ENCODE assay signal across 26 mouse cellular contexts in the genomic region with DNA sequence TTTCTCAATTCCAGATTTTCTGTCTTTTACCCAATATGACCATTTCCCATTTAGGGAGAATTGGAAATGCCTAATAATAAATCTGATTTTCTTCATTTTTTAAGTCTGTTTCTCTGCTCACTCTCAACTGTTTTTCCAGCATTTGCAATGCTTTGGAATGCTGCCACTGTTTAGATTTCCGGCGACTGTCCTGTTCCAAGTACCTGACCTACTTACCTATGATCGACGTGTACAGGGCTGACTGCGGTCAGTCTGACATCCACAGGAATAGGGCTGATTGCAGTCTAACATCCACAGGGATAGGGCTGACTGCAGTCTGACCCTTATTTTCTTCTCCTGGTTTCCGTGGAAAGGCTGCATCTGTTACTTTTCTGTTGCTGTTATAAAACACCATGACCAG. TPM values are rescaled to one million over a fixed set of nuclear protein-coding genes. Genes with fewer than 3 reads are reported as not detected.
DNase-seq lines count a peak whose midpoint lies in the region; ATAC-seq and TF ChIP-seq lines count a peak whose summit lies in the region.
"Had no signal": no experiment of that assay in that cellular context is flagged by ENCODE, and none has a peak within 500 bp of the region (broad histone marks: within the 10 kb centered on the region; RNA-seq: fewer than 3 reads in every experiment).

No protein-coding gene starts in this region.

- no peak overlapping the region for H3K9ac ChIP-seq in liver, adult 2 months (ENCODE audit: low read depth, low read length)
- no peak overlapping the region for H3K9ac ChIP-seq in forebrain, embryonic 14.5 days (ENCODE audit: low read length)
- H3K9ac ChIP-seq: embryonic facial prominence, embryonic 12.5 days; heart, embryonic 13.5 days; hindbrain, embryonic 15.5 days; limb, embryonic 13.5 days; liver, embryonic 15.5 days; midbrain, embryonic 13.5 days had no signal

- no peak for TF ChIP-seq POLR2A in liver, adult 2 months (IDR thresholded peaks at IDR 0.05; ENCODE audit: extremely low read depth, insufficient read depth, low read length)

- H3K36me3 ChIP-seq in liver, adult 2 months (ENCODE audit: control insufficient read depth, insufficient read depth, low read length) = no peaks in the 10 kb centered on the region
- no peaks in the 10 kb centered on the region for H3K36me3 ChIP-seq in forebrain, embryonic 14.5 days (ENCODE audit: control insufficient read depth, insufficient read depth, low read length)
- H3K36me3 ChIP-seq: embryonic facial prominence, embryonic 12.5 days; heart, embryonic 13.5 days; hindbrain, embryonic 15.5 days; limb, embryonic 13.5 days; liver, embryonic 15.5 days; midbrain, embryonic 13.5 days had no signal

- H3K4me2 ChIP-seq in forebrain, embryonic 14.5 days (ENCODE audit: low read length) = no peak overlapping the region
- H3K4me2 ChIP-seq: embryonic facial prominence, embryonic 12.5 days; heart, embryonic 13.5 days; hindbrain, embryonic 15.5 days; limb, embryonic 13.5 days; liver, embryonic 15.5 days; midbrain, embryonic 13.5 days had no signal

- no peaks in the 10 kb centered on the region for H3K27me3 ChIP-seq in liver, adult 2 months (ENCODE audit: control insufficient read depth, insufficient read depth, low read length)
- H3K27me3 ChIP-seq in forebrain, embryonic 14.5 days (replicated peaks; ENCODE audit: control insufficient read depth, insufficient read depth, low read length) = no peaks in the 10 kb centered on the region
- H3K27me3 ChIP-seq: embryonic facial prominence, embryonic 12.5 days; heart, embryonic 13.5 days; hindbrain, embryonic 15.5 days; limb, embryonic 13.5 days; liver, embryonic 15.5 days; midbrain, embryonic 13.5 days had no signal

- H3K79me2 ChIP-seq in liver, adult 2 months (ENCODE audit: control insufficient read depth, insufficient read depth, low read length) = no peaks in the 10 kb centered on the region

- no peaks in the 10 kb centered on the region for H3K9me3 ChIP-seq in forebrain, embryonic 14.5 days (replicated peaks; ENCODE audit: control insufficient read depth, low read length)
- H3K9me3 ChIP-seq: embryonic facial prominence, embryonic 12.5 days; heart, embryonic 13.5 days; hindbrain, embryonic 15.5 days; limb, embryonic 13.5 days; liver, embryonic 15.5 days; midbrain, embryonic 13.5 days had no signal

- ATAC-seq in forebrain, embryonic 14.5 days = no peak
- ATAC-seq: CD4-positive, CD25-positive, alpha-beta regulatory T cell, adult 4 months; forebrain, embryonic 16.5 days; inflammation-experienced regulatory T-cells, adult 6 months; midbrain, embryonic 13.5 days had no signal

- TF ChIP-seq CTCF in liver, adult 2 months (IDR thresholded peaks at IDR 0.05; ENCODE audit: low read depth, low read length) = no peak

- H3K27ac ChIP-seq in liver, adult 2 months (replicated peaks; ENCODE audit: insufficient read depth, low read depth, low read length) = peak overlapping the region; percentile 66
- H3K27ac ChIP-seq in forebrain, embryonic 14.5 days (ENCODE audit: low read depth, low read length) = no peak overlapping the region
- H3K27ac ChIP-seq: embryonic facial prominence, embryonic 12.5 days; gastrocnemius, adult 2 months; heart, adult 2 months; heart, embryonic 13.5 days; hindbrain, embryonic 15.5 days; layer of hippocampus, adult 2 months; limb, embryonic 13.5 days; liver, embryonic 15.5 days; midbrain, embryonic 13.5 days had no signal

- H3K4me1 ChIP-seq in liver, adult 2 months (ENCODE audit: control insufficient read depth, insufficient read depth, low read length) = peaks cover 8% of the 10 kb centered on the region; the same call in 1 of the 2 replicates
- no peaks in the 10 kb centered on the region for H3K4me1 ChIP-seq in forebrain, embryonic 14.5 days (ENCODE audit: control insufficient read depth, insufficient read depth, low read length)
- H3K4me1 ChIP-seq: embryonic facial prominence, embryonic 12.5 days; heart, embryonic 13.5 days; hindbrain, embryonic 15.5 days; limb, embryonic 13.5 days; midbrain, embryonic 13.5 days had no signal

- H3K4me3 ChIP-seq in liver, adult 2 months (ENCODE audit: insufficient read depth, low read depth, low read length) = no peak overlapping the region
- H3K4me3 ChIP-seq in forebrain, embryonic 14.5 days (ENCODE audit: low read depth, low read length) = no peak overlapping the region
- H3K4me3 ChIP-seq: embryonic facial prominence, embryonic 12.5 days; gastrocnemius, adult 2 months; heart, adult 2 months; heart, embryonic 13.5 days; hindbrain, embryonic 15.5 days; layer of hippocampus, adult 2 months; limb, embryonic 13.5 days; liver, embryonic 15.5 days; midbrain, embryonic 13.5 days had no signal

- 34% methylated on average over 6 of the region's 6 CpGs for WGBS in liver, adult 2 months
- 95% methylated on average over 6 of the region's 6 CpGs for WGBS in forebrain, embryonic 14.5 days

- peak; percentile 96 for DNase-seq in liver, adult 2 months (ENCODE audit: extremely low read depth, low read depth, low spot score)
- DNase-seq in liver = no peak
- peak; percentile 75 for DNase-seq in cerebellum, adult 11-12 months
- DNase-seq in cerebellum, adult 9-10 months = peak; percentile 81
- no peak for DNase-seq in adrenal gland, postnatal 14 days
- DNase-seq in layer of hippocampus, postnatal 14 days (ENCODE audit: low spot score in 2 of 2) = no peak
- no peak for DNase-seq in forebrain, embryonic 14.5 days (ENCODE audit: low spot score)
- DNase-seq: embryo, embryonic 11 days; gastrocnemius, adult 2 months; gastrocnemius, postnatal 36 days; heart, adult 2 months; heart, postnatal 10 days; kidney, adult 11 months; lung, postnatal 36 days; thymus, adult 2 months; thymus, postnatal 36 days had no signal

RNA-seq across cellular contexts. Expression of a gene that starts 2.3 kb away (rescaled TPM):
- total RNA-seq in liver, adult 2 months (2014; rRNA removed) = 130 and 150 TPM in 2 replicates
- polyA plus RNA-seq in liver, adult 2 months (2012; rRNA removed) = 24.1 and 27.2 TPM in 2 replicates
- total RNA-seq in adrenal gland, postnatal 14 days (2021) = 24.9 and 35.0 TPM in 2 replicates
- total RNA-seq in layer of hippocampus, postnatal 14 days (2021) = 10 to 100 TPM; 25.4 to 28.3 TPM
- 2.5 and 3.8 TPM in 2 replicates for polyA plus RNA-seq in forebrain, embryonic 14.5 days (2014; fragmentation: Nextera tagmentation; extraction: Ambion mirVana)
- polyA plus RNA-seq: CD4-positive, CD25-positive, alpha-beta regulatory T cell, adult 4 months; inflammation-experienced regulatory T-cells, adult 6 months had no signal

RNA-seq across cellular contexts. Expression of a gene that starts 6.4 kb away (rescaled TPM):
- total RNA-seq in liver, adult 2 months (2014; rRNA removed) = 12.6 and 14.3 TPM in 2 replicates
- 23.4 and 24.3 TPM in 2 replicates for polyA plus RNA-seq in liver, adult 2 months (2012; rRNA removed)
- total RNA-seq in adrenal gland, postnatal 14 days (2021) = 37.2 and 37.9 TPM in 2 replicates
- 10 to 100 TPM; 18.6 to 21.7 TPM for total RNA-seq in layer of hippocampus, postnatal 14 days (2021)
- polyA plus RNA-seq in forebrain, embryonic 14.5 days (2014; fragmentation: Nextera tagmentation; extraction: Ambion mirVana) = 40.9 and 46.6 TPM in 2 replicates

Comparison
In these comparisons a context has a peak if more than half of its experiments do, and no peak if none do; other contexts are left out.
1. DNase-seq: peak in liver, adult 2 months (single experiment), cerebellum, adult 11-12 months (single experiment) and cerebellum, adult 9-10 months (single experiment); none in liver (single experiment), adrenal gland, postnatal 14 days (single experiment), layer of hippocampus, postnatal 14 days (0 of 2) and forebrain, embryonic 14.5 days (single experiment).